Mouse (Mus musculus): ENCODE data around the gene Snrpd2. TPM values are rescaled to one million over a fixed set of nuclear protein-coding genes. Genes with fewer than 3 reads are reported as not detected.

The Snrpd2 gene
- total and polyA plus RNA-seq, 2 experiments from 2014 or later, result 50.0 to 124 TPM

- peak; percentile 88 for TF ChIP-seq CTCF (IDR thresholded peaks at IDR 0.05; ENCODE audit: low read depth)
- peaks cover 17% of the 10 kb centered on the region for H3K36me3 ChIP-seq (ENCODE audit: insufficient read depth)
- peak; percentile 99 for DNase-seq
- H3K4me1 ChIP-seq (ENCODE audit: insufficient read depth), result peaks cover 4% of the 10 kb centered on the region; the same call in 1 of the 2 replicates
- peak overlapping the region; percentile 53 for H3K9ac ChIP-seq
- peak; percentile 98 for ATAC-seq
- peak overlapping the region; percentile 86 for H3K27ac ChIP-seq (ENCODE audit: low read depth, low read length)
- H3K4me3 ChIP-seq (ENCODE audit: low read depth, low read length), result peak overlapping the region; percentile 41
- no peaks in the 10 kb centered on the region for H3K9me3 ChIP-seq (ENCODE audit: low read length)
- H3K4me2 ChIP-seq (ENCODE audit: low read depth), result peak overlapping the region; percentile 60
- no peaks in the 10 kb centered on the region for H3K27me3 ChIP-seq (ENCODE audit: insufficient read depth, low read length)
- 2% methylated on average over 39 of the region's 39 CpGs for WGBS
Measured at GRCm38 (mm10) chr7:19131324-19131848, 18.1 kb upstream of the Snrpd2 start.

- no peak for ATAC-seq
- no peak for TF ChIP-seq CTCF (IDR thresholded peaks at IDR 0.05; ENCODE audit: low read depth)
- peaks cover 57% of the 10 kb centered on the region for H3K36me3 ChIP-seq (ENCODE audit: insufficient read depth)
Measured at GRCm38 (mm10) chr7:19136168-19136567, 13.4 kb upstream of the Snrpd2 start.

GRCm38 (mm10) chr7:19136673-19137334 is 12.7 kb upstream of the Snrpd2 start:
- Histone ChIP-seq H3K27ac (ENCODE audit: low read depth, low read length) (no peak overlapping the region), H3K4me1 (ENCODE audit: insufficient read depth) (peaks cover 3% of the 10 kb centered on the region; the same call in 1 of the 2 replicates), H3K9ac (no peak overlapping the region), H3K9me3 (ENCODE audit: low read length) (no peaks in the 10 kb centered on the region), H3K36me3 (ENCODE audit: insufficient read depth) (peaks cover 58% of the 10 kb centered on the region), H3K4me2 (ENCODE audit: low read depth) (no peak overlapping the region), H3K27me3 (ENCODE audit: insufficient read depth, low read length) (no peaks in the 10 kb centered on the region), H3K4me3 (ENCODE audit: low read depth, low read length) (no peak overlapping the region)
- no peak for TF ChIP-seq CTCF (IDR thresholded peaks at IDR 0.05; ENCODE audit: low read depth)
- DNase-seq, result no peak
- WGBS, result 92% methylated on average over 38 of the region's 38 CpGs
- ATAC-seq, result no peak

More at GRCm38 (mm10) chr7:19136168-19136567, 13.4 kb upstream of the Snrpd2 start:
- Histone ChIP-seq H3K27me3 (ENCODE audit: insufficient read depth, low read length) (no peaks in the 10 kb centered on the region), H3K4me1 (ENCODE audit: insufficient read depth) (peaks cover 4% of the 10 kb centered on the region; the same call in 1 of the 2 replicates), H3K4me2 (ENCODE audit: low read depth) (no peak overlapping the region), H3K9ac (no peak overlapping the region), H3K27ac (ENCODE audit: low read depth, low read length) (no peak overlapping the region), H3K4me3 (ENCODE audit: low read depth, low read length) (no peak overlapping the region), H3K9me3 (ENCODE audit: low read length) (no peaks in the 10 kb centered on the region)
- WGBS, result 95% methylated on average over 13 of the region's 13 CpGs
- DNase-seq, result no peak

- peak; percentile 64 for TF ChIP-seq CTCF (IDR thresholded peaks at IDR 0.05; ENCODE audit: low read depth)
- DNase-seq, result peak; percentile 62
Measured at GRCm38 (mm10) chr7:19137380-19137779, 12.1 kb upstream of the Snrpd2 start.

GRCm38 (mm10) chr7:19146793-19147192 is 2.7 kb upstream of the Snrpd2 start:
- Histone ChIP-seq H3K9ac (no peak overlapping the region), H3K27ac (ENCODE audit: low read depth, low read length) (no peak overlapping the region), H3K4me1 (ENCODE audit: insufficient read depth) (peaks cover 20% of the 10 kb centered on the region), H3K27me3 (ENCODE audit: insufficient read depth, low read length) (no peaks in the 10 kb centered on the region), H3K4me3 (ENCODE audit: low read depth, low read length) (no peak overlapping the region), H3K9me3 (ENCODE audit: low read length) (no peaks in the 10 kb centered on the region), H3K36me3 (ENCODE audit: insufficient read depth) (peaks cover 24% of the 10 kb centered on the region), H3K4me2 (ENCODE audit: low read depth) (no peak overlapping the region)
- ATAC-seq, result no peak
- no peak for TF ChIP-seq CTCF (IDR thresholded peaks at IDR 0.05; ENCODE audit: low read depth)
- DNase-seq, result no peak
- WGBS, result 92% methylated on average over 10 of the region's 10 CpGs

More at GRCm38 (mm10) chr7:19137380-19137779, 12.1 kb upstream of the Snrpd2 start:
- H3K27ac ChIP-seq (ENCODE audit: low read depth, low read length), result no peak overlapping the region
- H3K27me3 ChIP-seq (ENCODE audit: insufficient read depth, low read length), result no peaks in the 10 kb centered on the region
- no peak overlapping the region for H3K9ac ChIP-seq
- H3K4me1 ChIP-seq (ENCODE audit: insufficient read depth), result no peaks in the 10 kb centered on the region
- H3K4me3 ChIP-seq (ENCODE audit: low read depth, low read length), result no peak overlapping the region
- no peaks in the 10 kb centered on the region for H3K9me3 ChIP-seq (ENCODE audit: low read length)
- peaks cover 60% of the 10 kb centered on the region for H3K36me3 ChIP-seq (ENCODE audit: insufficient read depth)
- WGBS, result 39% methylated on average over 5 of the region's 5 CpGs
- no peak overlapping the region for H3K4me2 ChIP-seq (ENCODE audit: low read depth)
- ATAC-seq, result peak; percentile 45; the same call in 1 of the 2 replicates

GRCm38 (mm10) chr7:19147497-19148045 is 2.0 kb upstream of the Snrpd2 start:
- DNase-seq (no peak), ATAC-seq (no peak)
- Histone ChIP-seq H3K4me2 (ENCODE audit: low read depth) (peak overlapping the region; percentile 87), H3K36me3 (ENCODE audit: insufficient read depth) (peaks cover 25% of the 10 kb centered on the region), H3K9ac (no peak overlapping the region; the same call in 1 of the 2 replicates), H3K4me3 (ENCODE audit: low read depth, low read length) (no peak overlapping the region), H3K27ac (ENCODE audit: low read depth, low read length) (no peak overlapping the region), H3K27me3 (ENCODE audit: insufficient read depth, low read length) (no peaks in the 10 kb centered on the region), H3K4me1 (ENCODE audit: insufficient read depth) (peaks cover 20% of the 10 kb centered on the region), H3K9me3 (ENCODE audit: low read length) (no peaks in the 10 kb centered on the region)
- 64% methylated on average over 6 of the region's 6 CpGs for WGBS
- TF ChIP-seq CTCF (IDR thresholded peaks at IDR 0.05; ENCODE audit: low read depth), result no peak

Measured in forebrain, postnatal 0 days (tissue).